Mouse (Mus musculus): ENCODE measurements around the gene Sh3bgrl2.

Sh3bgrl2 gene

DNA sequence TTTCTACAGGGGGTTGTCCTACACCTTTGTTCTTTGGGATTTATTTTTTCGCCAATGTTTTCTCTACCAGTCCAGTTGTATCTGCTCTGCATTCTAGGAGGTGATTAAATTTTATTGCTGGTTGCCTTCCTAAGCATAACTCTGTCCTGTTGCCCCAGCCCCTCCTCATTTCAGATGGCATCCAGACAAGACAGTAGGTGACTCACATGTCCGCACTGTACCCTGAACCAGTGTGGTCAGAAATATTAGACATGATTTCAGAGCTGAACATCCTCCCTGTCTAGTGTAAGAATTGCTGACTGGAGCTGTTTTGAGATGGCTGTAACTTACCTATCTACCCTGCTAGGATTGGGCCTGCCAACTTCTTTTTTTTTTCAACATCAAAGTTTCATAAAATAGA lies 40.9 kb downstream of the Sh3bgrl2 start:
- DNase-seq (ENCODE audit: low spot score in 2 of 2), result no peak

DNA sequence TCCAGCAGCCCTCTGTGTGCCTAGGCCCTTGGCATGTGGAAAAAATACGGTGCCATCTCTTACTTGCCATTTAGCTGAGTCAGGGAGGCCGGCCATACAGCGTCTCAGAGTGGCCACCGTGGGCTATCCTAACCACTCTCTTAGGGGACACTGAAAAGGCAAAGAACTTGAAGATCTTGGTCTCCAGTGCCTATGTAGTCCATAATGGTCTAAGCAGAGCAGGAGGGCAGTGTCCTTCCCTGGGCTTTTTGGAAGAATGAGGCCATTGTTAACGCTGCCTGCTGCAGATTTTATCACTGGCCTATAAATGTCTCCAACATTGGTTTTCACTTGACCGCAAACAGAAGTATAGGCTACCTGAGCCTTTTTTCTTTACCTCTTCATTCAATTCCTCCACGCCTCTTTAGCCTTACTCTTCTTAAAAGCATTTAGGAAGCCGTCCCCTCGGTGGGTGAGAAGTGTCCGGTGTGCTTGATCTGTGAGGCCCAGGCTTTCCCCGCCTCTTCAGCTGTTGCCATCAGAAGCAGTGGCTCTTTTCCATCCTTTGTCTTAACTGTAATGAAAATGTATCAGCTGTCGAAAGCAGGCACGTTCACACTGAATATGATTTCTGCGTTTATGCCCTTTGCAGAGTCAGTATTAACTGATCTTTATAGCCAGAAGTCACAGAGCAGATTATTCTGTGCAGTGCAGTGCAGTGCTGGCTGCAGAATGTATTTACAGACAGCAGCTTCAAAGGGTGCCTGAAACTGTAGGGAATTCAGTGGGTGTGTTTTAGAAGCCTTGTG lies 41.7 kb downstream of the Sh3bgrl2 start:
- DNase-seq (ENCODE audit: low spot score in 2 of 2), result no peak

- no peak for DNase-seq (ENCODE audit: low spot score in 2 of 2)
These were observed 43.8 kb downstream of the Sh3bgrl2 start for GRCm38 (mm10) chr9:83591848-83592456.

- DNase-seq (ENCODE audit: low spot score in 2 of 2), result no peak
These were observed 45.7 kb downstream of the Sh3bgrl2 start for GRCm38 (mm10) chr9:83593811-83594210.

GRCm38 (mm10) chr9:83596132-83596531 lies 48.0 kb downstream of the Sh3bgrl2 start:
- DNase-seq (ENCODE audit: low spot score in 2 of 2), result no peak

GRCm38 (mm10) chr9:83596646-83597481 lies 48.7 kb downstream of the Sh3bgrl2 start:
- no peak for DNase-seq (ENCODE audit: low spot score in 2 of 2)

- DNase-seq (ENCODE audit: low spot score in 2 of 2), result no peak
These were observed 49.9 kb downstream of the Sh3bgrl2 start for GRCm38 (mm10) chr9:83598047-83598446.

- DNase-seq (ENCODE audit: low spot score in 2 of 2), result no peak
These were observed 51.4 kb downstream of the Sh3bgrl2 start for GRCm38 (mm10) chr9:83599505-83599904.

DNA sequence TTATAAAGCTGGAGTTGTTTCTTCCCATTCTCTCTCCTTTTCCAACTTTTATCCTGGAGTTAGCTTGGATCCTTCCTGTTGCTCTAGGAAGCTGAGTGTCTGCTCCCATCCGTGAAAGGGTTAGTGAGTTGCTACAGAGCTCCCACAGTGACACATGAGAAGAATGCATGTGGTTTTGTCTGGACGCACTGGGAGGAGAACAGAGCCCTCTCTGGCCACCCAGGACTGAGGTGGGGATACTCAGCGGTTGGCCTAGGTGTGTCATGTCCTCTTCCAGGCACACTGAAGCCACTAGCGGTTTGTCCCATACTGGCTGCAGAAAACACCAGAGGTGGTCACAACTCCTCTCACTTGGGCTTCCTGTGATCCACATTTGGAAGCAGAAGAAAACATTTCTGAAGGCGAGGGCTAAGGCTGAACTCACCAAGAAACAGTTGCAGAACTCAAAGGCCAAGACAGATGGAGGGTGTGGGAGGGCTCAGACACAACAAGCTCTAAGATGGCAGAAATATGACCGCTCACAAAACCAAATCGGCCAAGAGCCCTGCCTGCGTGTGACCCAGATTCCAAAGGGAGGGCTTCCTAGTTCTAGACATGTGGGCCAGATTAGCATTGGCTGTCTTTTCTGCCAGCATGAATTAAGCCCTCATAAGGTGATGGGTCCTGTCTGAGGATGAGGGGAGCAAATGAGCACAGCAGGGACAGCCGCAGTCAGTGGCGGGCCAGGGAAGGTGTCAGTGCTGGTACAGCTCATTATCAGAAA lies 52.3 kb downstream of the Sh3bgrl2 start:
- DNase-seq (ENCODE audit: low spot score in 2 of 2), result no peak

DNA sequence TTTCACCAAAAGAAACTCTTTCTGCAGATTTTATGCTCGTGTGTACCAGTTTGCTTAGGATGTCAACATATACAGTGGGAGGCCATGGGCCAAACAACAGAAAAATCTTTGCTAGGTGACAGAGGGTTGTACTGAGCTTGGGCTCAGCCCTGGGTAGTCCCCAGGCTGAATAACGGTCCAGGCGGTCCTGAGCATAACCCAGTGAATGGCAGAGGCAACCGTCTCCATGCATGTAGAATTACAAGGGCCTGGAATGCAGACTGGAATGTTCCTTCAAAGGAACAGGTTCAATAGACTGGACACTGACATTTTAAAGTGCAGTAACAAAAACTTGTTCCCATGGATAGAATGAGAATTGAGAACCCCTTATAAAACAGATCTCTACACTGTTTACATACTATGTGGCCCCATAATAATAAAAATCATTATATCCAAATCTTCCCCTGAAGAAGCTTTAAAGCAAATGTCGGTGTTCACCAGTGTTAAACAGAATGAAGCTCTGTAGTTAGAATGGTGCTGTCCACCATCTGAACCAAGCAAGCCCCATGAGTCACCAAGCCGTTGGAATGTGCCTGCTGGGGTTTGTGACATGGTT lies 54.1 kb downstream of the Sh3bgrl2 start:
- DNase-seq (ENCODE audit: low spot score in 2 of 2), result no peak

DNA sequence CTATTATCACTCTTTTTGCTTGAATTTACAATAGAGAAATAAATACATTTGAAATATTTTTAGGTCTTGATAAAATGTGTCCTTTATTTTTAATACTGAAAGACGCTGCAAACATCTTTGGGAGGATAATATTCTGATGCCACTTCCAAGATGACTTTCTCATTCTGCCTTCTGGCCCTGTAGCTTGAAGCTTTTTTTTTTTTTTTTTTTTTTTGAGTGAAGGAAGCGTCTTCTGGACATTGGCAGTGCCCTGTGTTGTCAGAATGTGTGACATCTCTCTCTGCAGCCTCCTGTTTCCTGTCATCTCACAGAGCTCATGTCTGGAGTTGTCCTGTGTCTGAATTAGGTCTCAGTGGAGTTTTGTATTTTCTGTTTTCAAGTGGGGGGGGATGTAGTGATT lies 55.0 kb downstream of the Sh3bgrl2 start:
- DNase-seq (ENCODE audit: low spot score in 2 of 2), result no peak

GRCm38 (mm10) chr9:83605886-83606640 lies 57.9 kb downstream of the Sh3bgrl2 start:
- no peak for DNase-seq (ENCODE audit: low spot score in 2 of 2)

DNA sequence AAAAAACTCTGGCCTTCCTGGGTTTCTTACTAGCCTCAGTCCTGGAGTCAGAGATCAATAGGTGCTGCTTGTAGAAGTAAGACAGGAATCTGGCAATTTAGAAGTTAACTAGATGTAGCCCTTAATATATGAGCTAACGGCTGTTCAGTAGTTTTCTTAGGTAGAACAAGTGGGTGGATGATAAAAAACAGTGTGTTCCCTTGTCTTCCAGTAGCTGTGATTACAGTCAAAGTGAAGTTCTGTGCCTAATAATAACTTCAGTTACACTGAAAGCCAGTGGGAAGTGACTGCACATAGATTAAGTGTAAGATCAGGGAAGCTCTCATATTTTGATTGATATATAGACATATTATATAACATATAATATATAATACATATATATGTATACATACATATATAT lies 60.0 kb downstream of the Sh3bgrl2 start:
- DNase-seq (ENCODE audit: low spot score in 2 of 2), result no peak

GRCm38 (mm10) chr9:83609422-83610297 lies 61.5 kb downstream of the Sh3bgrl2 start:
- peak; percentile 76 to 88 for DNase-seq (ENCODE audit: low spot score in 2 of 2)

DNA sequence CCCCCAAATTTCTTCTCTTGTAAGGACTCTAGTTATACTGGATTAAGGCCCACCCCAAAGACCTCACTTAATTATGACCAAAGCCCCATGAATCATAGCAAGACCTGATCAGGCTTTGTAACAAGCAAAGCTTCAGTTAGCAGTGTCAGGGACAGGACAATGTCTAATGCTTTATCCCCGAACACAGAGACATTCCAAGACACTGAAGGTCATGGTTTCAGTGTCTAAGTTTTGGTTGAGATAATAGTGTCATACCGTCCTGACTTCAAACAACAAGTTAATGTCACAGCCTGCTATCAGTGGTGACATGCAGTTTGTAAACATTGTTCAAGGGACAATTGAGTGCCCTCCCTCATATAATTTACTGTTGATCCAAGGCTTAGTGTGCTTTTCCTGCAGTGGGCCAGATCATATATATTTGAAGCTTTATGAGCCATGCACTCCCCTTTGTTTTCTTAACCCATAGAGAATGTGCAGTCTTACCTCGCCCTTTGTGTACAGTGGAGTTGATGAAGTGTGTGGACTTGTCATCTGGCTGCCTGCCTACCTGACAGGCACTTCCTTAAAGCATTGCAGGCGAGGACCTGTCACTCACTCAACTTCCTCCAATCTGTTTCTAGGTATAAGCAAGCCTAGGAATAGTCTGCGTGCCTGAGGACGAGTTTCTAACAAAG lies 67.9 kb downstream of the Sh3bgrl2 start:
- no peak for DNase-seq (ENCODE audit: low spot score in 2 of 2)

DNA sequence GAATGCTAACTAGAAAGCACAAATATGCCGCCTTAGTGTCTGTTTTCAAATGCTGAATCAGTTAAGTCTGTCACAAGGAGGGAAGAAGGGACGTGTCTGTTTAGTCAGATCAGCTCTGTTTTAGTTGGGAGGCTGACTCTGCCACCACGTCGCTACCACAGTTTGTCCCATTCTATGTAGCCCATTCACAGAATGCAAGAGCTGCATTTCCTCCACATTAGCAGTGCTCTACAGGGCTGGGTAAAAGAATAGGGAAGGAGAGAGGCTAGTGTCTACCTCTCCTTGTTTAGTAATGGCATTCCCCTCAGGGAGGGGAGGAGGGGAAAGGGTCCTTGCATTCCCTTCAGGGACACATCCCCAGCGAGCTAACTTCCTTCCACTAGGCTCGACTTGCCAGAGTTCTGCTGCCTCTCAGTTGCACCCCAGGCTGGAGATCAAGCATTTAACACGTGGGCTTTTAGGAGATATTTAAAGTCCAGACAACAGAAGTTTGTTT lies 68.5 kb downstream of the Sh3bgrl2 start:
- no peak for DNase-seq (ENCODE audit: low spot score in 2 of 2)

DNA sequence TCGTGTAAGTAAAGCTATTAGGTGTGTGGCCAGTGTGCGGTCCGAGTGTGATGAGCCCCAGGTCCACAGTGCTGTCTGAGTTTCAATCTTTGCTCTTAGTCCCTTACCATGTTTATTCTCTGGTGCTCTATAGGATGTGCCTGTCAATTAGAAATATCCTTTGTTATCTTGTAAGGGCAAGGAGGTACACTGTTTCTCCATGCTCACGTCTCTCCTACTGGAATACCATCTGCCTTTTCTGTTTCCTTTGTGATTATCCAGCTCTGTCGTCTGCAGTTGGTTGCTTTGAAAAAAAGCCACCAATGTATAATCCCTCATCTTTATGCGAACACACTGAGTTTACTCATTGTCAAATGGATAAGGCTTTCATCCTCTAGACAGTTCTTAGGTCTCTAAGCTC lies 75.3 kb downstream of the Sh3bgrl2 start:
- no peak for DNase-seq (ENCODE audit: low spot score in 2 of 2)

GRCm38 (mm10) chr9:83624193-83624592 lies 76.1 kb downstream of the Sh3bgrl2 start:
- DNase-seq (ENCODE audit: low spot score in 2 of 2), result no peak

DNA sequence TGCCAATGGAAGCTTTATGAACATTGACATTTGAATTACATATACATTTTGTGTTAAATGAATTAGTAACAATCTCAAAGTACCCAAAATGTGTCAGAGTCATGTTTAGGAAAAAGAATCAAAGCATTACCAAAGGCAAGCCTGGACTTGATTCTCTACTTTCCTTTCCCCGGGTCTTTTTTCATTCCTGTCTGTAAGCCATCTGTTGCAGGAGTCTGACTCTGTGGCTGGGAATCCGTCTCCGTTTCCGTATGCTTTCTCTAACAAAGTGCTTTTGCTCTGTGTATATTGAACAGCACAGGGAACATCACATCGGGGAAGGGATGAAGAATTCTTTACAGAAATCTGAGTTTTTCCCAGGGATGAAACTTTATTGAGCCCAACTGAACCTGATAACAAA lies 77.0 kb downstream of the Sh3bgrl2 start:
- DNase-seq (ENCODE audit: low spot score in 2 of 2), result no peak
